Mouse (Mus musculus) liver, embryonic 14.5 days (tissue): ENCODE results near the gene Rtl8a.

Experiments used
- CTCF ChIP-seq: IDR thresholded peaks from 2 replicates; pipeline ENCODE4 v1.5.1; 2016; ENCODE audit warnings: antibody characterized with exemption, low read depth, control low read depth
- EP300 ChIP-seq: IDR thresholded peaks from 2 replicates; pipeline ENCODE4 v1.6.1; 2016; ENCODE audit warnings: antibody characterized with exemption, low read depth

GRCm38 (mm10) chrX:53670294-53670693, 26.8 kb upstream of the Rtl8a start, which contains the start of gene Rtl8b:
- TF ChIP-seq CTCF = no peak
- no peak for TF ChIP-seq EP300
